Mouse (Mus musculus) adipose tissue, adult 10 weeks (tissue): ENCODE results near the gene Gm49361. TPM values are rescaled to one million over a fixed set of nuclear protein-coding genes. Genes with fewer than 3 reads are reported as not detected.

Experiments used
- polyA plus RNA-seq: library from polyadenylated mRNA; stranded (reverse); fragments of 350-450 nt; fragmentation: Illumina TruSeq; extraction: RNeasy Lipid Tissue Mini Kit (QIAGEN cat#74804); gene quantifications from one replicate; pipeline ENCODE4 v1.2.3, GENCODE M21; 2014; ENCODE audit warnings: low read depth, low replicate concordance

Gm49361 gene
- not detected for polyA plus RNA-seq

DNA sequence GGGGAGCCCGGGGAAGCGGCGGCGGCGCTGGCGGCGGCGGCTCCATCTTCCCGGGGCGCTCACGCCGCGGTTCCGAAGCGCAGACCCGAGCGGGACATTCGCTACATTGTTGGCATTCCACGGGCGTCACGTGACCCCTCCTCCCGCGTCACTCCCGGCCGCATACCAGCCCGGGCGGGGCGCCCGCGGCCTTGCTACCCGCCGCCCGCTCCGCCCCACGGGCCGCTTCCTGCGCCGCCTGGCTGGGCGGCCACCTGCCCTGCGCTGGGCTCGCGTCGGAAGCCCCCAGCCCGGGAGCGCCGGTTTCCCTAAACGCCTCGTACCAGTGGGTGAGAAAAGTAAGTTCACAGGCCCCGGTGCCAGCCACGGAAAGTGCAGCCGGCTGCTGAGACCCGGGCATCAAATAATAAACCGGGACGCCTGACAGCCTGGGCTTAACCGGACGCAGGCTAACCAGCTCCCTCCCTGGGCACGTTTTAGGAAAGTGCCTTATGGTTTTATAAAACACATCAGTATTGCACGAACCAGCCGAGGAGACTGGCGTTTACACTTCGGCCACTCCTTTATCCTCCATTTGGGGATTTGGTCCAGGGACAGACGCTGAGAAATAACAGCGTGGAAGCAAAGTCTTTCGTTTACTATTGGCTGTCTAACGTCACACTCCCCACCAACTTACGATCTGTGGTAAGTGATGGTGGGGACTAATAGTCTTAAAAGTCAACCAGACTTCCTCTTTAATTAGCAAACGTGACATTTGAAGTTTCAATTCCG lies at the start of gene Gm49361:
Gene Gm49361, minus strand, starts transcription at position 103 of the 771 bp plus-strand sequence.

DNA sequence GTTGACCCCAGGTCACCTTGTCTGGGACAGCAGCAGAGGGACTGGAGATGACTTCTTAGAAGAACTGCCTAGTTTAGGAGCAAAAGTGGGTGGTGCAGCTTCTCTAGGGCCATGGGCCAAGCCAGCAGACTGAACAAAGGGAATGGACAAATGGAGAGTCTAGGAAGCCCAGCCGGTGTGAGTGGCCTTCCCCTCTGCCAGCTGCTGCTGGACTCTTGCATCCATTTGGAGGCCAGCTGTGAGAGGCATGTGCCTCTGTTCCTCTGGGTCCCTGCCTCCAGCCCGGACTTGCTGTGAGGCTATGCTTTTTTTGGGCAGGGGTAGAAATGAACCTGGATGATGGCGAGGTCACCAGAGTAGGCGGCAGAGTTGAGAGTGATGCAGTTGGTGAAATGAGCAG lies 12.3 kb upstream of the Gm49361 start, which contains the start of gene Lats2:
Gene Lats2, minus strand, starts transcription at position 152 of the 400 bp plus-strand sequence.

DNA sequence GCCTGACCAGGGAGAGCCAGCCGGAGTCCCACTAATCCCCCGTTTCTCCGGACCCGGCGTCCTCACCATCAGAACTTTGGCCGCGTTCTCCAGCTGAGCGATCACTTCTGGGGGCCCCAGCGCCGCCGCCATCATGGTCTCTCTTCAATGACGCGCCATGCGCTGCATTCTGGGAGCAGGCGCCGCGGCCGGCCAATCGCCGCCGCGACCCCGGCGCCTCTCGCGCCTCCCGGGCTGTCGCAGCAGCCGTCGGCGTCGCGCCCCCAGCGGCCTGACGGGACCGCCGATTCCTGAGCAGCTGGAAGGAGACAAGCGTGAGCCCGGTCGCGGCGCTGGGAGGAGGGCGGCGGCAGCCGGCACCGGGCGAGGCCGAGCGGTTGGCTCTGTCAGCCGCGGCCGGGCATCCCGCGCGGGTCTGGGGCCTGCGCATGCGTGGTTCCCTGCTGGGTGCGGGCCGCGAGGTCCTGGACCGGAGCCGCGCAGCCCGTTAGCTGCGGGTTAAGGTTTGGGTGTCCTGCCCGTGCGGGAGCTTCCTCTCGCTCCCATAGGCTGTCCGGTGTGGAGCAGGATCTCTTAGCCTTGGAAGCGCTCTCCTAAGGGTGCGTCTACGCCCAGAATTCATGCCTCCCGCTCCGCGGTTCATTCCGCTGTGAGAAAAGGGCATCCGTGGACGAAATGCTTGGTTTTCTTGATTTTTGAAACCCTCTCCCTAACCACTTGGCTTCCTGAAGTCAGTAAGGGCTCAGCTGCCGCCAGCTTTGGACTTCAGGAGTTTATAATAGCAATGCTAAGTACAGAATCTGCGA lies 80.9 kb downstream of the Gm49361 start, which contains the start of gene Xpo4:
Gene Xpo4, minus strand, starts transcription at position 609 of the 806 bp plus-strand sequence.

Other genes with a start within 250 kb of the Gm49361 start
- 3.7 TPM for gene Il17d, start 221.3 kb downstream of the Gm49361 start, polyA plus RNA-seq
- gene Eef1akmt1, start 174.5 kb downstream of the Gm49361 start, polyA plus RNA-seq: 24.6 TPM
- 6.7 TPM for gene Xpo4, start 80.7 kb downstream of the Gm49361 start, polyA plus RNA-seq
- gene Lats2, start 12.3 kb upstream of the Gm49361 start, polyA plus RNA-seq: 16.8 TPM
- gene Sap18, start 52.1 kb upstream of the Gm49361 start, polyA plus RNA-seq: 113 TPM
- 1.5 TPM for gene Ska3, start 80.1 kb upstream of the Gm49361 start, polyA plus RNA-seq
- 56.1 TPM for gene Mrpl57, start 80.1 kb upstream of the Gm49361 start, polyA plus RNA-seq
- 35.8 TPM for gene Zdhhc20, start 144.2 kb upstream of the Gm49361 start, polyA plus RNA-seq